17 mouse cellular contexts compared by ENCODE assay signal in the genomic region with DNA sequence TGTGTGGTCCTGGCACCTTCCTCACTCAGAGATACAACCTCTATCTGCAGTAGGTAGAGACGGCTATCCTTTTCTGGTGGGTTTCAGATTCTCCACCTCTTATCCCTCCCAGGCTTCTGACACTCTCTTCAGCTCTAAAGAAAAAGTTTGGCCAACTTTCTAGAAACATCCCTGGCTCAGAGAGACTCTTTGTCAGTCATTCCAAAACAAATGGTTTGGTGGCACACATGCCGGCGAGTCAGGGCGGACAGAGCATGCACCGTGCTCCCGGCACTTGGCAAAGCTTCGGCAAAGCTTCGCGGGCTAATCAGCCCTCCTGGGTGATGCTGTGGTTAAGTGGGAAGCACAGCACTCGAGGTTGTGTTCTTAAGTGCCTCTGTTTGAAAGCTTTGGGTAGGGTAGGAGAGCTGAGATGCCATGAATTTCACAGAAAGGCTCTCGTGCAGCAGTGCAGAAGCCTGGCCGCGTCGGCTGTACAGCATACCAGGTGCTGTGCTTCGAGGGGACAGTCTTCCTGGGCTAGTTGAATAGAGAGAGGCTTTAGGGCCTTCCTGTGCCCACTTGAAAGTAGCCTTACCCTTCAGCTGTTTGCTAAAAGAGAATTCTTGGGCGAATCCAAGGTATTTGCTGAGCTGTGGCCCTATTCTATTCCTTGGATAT. TPM values are rescaled to one million over a fixed set of nuclear protein-coding genes. Genes with fewer than 3 reads are reported as not detected.
DNase-seq lines count a peak whose midpoint lies in the region; ATAC-seq and TF ChIP-seq lines count a peak whose summit lies in the region.
"Had no signal": no experiment of that assay in that cellular context is flagged by ENCODE, and none has a peak within 500 bp of the region (broad histone marks: within the 10 kb centered on the region; RNA-seq: fewer than 3 reads in every experiment).

No protein-coding gene starts in this region.

- H3K4me2 ChIP-seq in liver, embryonic 11.5 days: no peak overlapping the region
- H3K4me2 ChIP-seq in liver, postnatal 0 days (ENCODE audit: low read depth, low read length): no peak overlapping the region
- no peak overlapping the region for H3K4me2 ChIP-seq in CH12.LX (ENCODE audit: insufficient read depth, low read depth, poor library complexity, severe bottlenecking)
- H3K4me2 ChIP-seq: forebrain, embryonic 13.5 days; heart, embryonic 15.5 days; hindbrain, embryonic 14.5 days; limb, embryonic 12.5 days; stomach, embryonic 15.5 days had no signal

- H3K36me3 ChIP-seq in liver, embryonic 11.5 days (ENCODE audit: control insufficient read depth, insufficient read depth, low read length): peaks cover 62% of the 10 kb centered on the region
- peaks cover 74% of the 10 kb centered on the region for H3K36me3 ChIP-seq in liver, postnatal 0 days (replicated peaks; ENCODE audit: insufficient read depth, low read length)
- peaks cover 77 to 88% of the 10 kb centered on the region in 2 experiments for H3K36me3 ChIP-seq in CH12.LX (replicated peaks in 1 of 2; ENCODE audit: control insufficient read depth in 1 of 2, insufficient read depth in 1 of 2, low read length in 1 of 2)

- H3K4me1 ChIP-seq in liver, embryonic 11.5 days (replicated peaks; ENCODE audit: control insufficient read depth, insufficient read depth, low read length): peaks cover 20% of the 10 kb centered on the region
- H3K4me1 ChIP-seq in liver, postnatal 0 days (ENCODE audit: insufficient read depth): peaks cover 14% of the 10 kb centered on the region
- H3K4me1 ChIP-seq in CH12.LX (ENCODE audit: control insufficient read depth in 1 of 2, insufficient read depth in 2 of 2): peaks cover 9 to 39% of the 10 kb centered on the region in 2 experiments; a peak in 3 of 4 replicates

- TF ChIP-seq EP300 in liver, postnatal 0 days (IDR thresholded peaks at IDR 0.05; ENCODE audit: low read depth): no peak
- TF ChIP-seq EP300 in CH12.LX (IDR thresholded peaks at IDR 0.05; ENCODE audit: low read length): no peak

- 93% methylated on average over 16 of the region's 16 CpGs for WGBS in liver, embryonic 11.5 days
- WGBS in liver, postnatal 0 days (ENCODE audit: insufficient replicate concordance): 86% methylated on average over 16 of the region's 16 CpGs

- H3K27ac ChIP-seq in liver, embryonic 11.5 days (ENCODE audit: low read depth, low read length): 0 out of 2 replicates have a peak overlapping the region, but pooled peaks have one; percentile 13
- no peak overlapping the region for H3K27ac ChIP-seq in liver, postnatal 0 days (ENCODE audit: low read depth)
- no peak overlapping the region for H3K27ac ChIP-seq in CH12.LX (ENCODE audit: insufficient read depth, low read depth)
- H3K27ac ChIP-seq: forebrain, embryonic 13.5 days; heart, embryonic 15.5 days; hindbrain, embryonic 14.5 days; limb, embryonic 12.5 days; stomach, embryonic 15.5 days had no signal

- no peak for TF ChIP-seq CTCF in liver, postnatal 0 days (IDR thresholded peaks at IDR 0.05; ENCODE audit: low read depth)
- TF ChIP-seq CTCF in CH12.LX (conservative IDR thresholded peaks at IDR 0.05 in 1 of 2, IDR thresholded peaks at IDR 0.05 in 1 of 2; ENCODE audit: low read depth in 2 of 2, low read length in 2 of 2): no peak

- peaks cover 19% of the 10 kb centered on the region for H3K79me2 ChIP-seq in CH12.LX (replicated peaks; ENCODE audit: control insufficient read depth, extremely low read depth, insufficient read depth, poor library complexity, severe bottlenecking)

- no peak overlapping the region for H3K4me3 ChIP-seq in liver, embryonic 11.5 days (ENCODE audit: low read depth, low read length)
- H3K4me3 ChIP-seq in liver, postnatal 0 days (ENCODE audit: low read depth, low read length): no peak overlapping the region
- H3K4me3 ChIP-seq in CH12.LX (replicated peaks in 1 of 3; ENCODE audit: low read depth in 2 of 3, low read length in 2 of 3, poor library complexity in 1 of 3): no peak overlapping the region
- H3K4me3 ChIP-seq: forebrain, embryonic 13.5 days; heart, embryonic 15.5 days; limb, embryonic 12.5 days; stomach, embryonic 15.5 days had no signal

- H3K9ac ChIP-seq in liver, embryonic 11.5 days (ENCODE audit: low read depth, low read length): no peak overlapping the region
- H3K9ac ChIP-seq in liver, postnatal 0 days (replicated peaks): no peak overlapping the region; the same call in 1 of the 2 replicates
- H3K9ac ChIP-seq in CH12.LX (ENCODE audit: insufficient read depth, low read depth): no peak overlapping the region
- H3K9ac ChIP-seq: forebrain, embryonic 13.5 days; heart, embryonic 15.5 days; hindbrain, embryonic 14.5 days; limb, embryonic 12.5 days; stomach, embryonic 15.5 days had no signal

- dilution Hi-C loops in CH12.LX (cut with MboI; ENCODE audit: extremely low pct_ligation_motif_present, extremely low pct_unique_long_range_greater_than_20kb, low sequenced_read_pairs): no loop called here

- TF ChIP-seq POLR2A in CH12.LX (IDR thresholded peaks at IDR 0.05; ENCODE audit: low read depth, low read length): 0 out of 2 replicates have a peak, but pooled peaks have one; percentile 8

- peak; percentile 9 for DNase-seq in cerebellum, adult 9-11 months
- no peak for DNase-seq in cerebellum, postnatal 10 days
- peak; percentile 28 for DNase-seq in liver, embryonic 11.5 days (ENCODE audit: low spot score)
- DNase-seq in liver, postnatal 0 days: no peak
- no peak for DNase-seq in CH12.LX (ENCODE audit: extremely low read depth)
- DNase-seq in lung, postnatal 36 days: peak; percentile 33
- no peak for DNase-seq in urinary bladder, adult 2 months (ENCODE audit: low spot score)
- no peak for DNase-seq in spleen, postnatal 10 days (ENCODE audit: low spot score in 2 of 2)
- DNase-seq: B cell, adult 2 months; cerebellum, adult 18-20 months; gastrocnemius, postnatal 10 days had no signal

- TF ChIP-seq RAD21 in CH12.LX (IDR thresholded peaks at IDR 0.05; ENCODE audit: low read depth, low read length): no peak

- no peak for ATAC-seq in liver, embryonic 11.5 days (replicated peaks; ENCODE audit: low FRiP score)
- no peak for ATAC-seq in liver, postnatal 0 days
- ATAC-seq: activated CD4-positive, CD25-positive, alpha-beta regulatory T cell, adult 4 months; forebrain, embryonic 13.5 days had no signal

- H3K9me3 ChIP-seq in liver, embryonic 11.5 days (ENCODE audit: control insufficient read depth, low read length): no peaks in the 10 kb centered on the region
- no peaks in the 10 kb centered on the region for H3K9me3 ChIP-seq in liver, postnatal 0 days (ENCODE audit: low read length)
- no peaks in the 10 kb centered on the region for H3K9me3 ChIP-seq in CH12.LX (replicated peaks; ENCODE audit: low read length)
- H3K9me3 ChIP-seq: forebrain, embryonic 13.5 days; heart, embryonic 15.5 days; limb, embryonic 12.5 days; stomach, embryonic 15.5 days had no signal

- no peaks in the 10 kb centered on the region for H3K27me3 ChIP-seq in liver, embryonic 11.5 days (replicated peaks; ENCODE audit: control insufficient read depth, insufficient read depth, low read length)
- H3K27me3 ChIP-seq in liver, postnatal 0 days (ENCODE audit: insufficient read depth, low read length): no peaks in the 10 kb centered on the region
- H3K27me3 ChIP-seq in CH12.LX (replicated peaks): no peaks in the 10 kb centered on the region
- H3K27me3 ChIP-seq: forebrain, embryonic 13.5 days; heart, embryonic 15.5 days; limb, embryonic 12.5 days; stomach, embryonic 15.5 days had no signal

- in situ Hi-C loops in CH12.LX (cut with MboI; ENCODE audit: low pct_ligation_motif_present, low pct_unique_long_range_greater_than_20kb, low sequenced_read_pairs): no loop called here

TF ChIP-seq in CH12.LX, 34 proteins besides CTCF, POLR2A, EP300 and RAD21:
- TF ChIP-seq HCFC1 (IDR thresholded peaks at IDR 0.05; ENCODE audit: low read depth, low read length): no peak

RNA-seq across cellular contexts. Expression of a gene that starts 11.5 kb away (rescaled TPM):
- polyA plus RNA-seq in liver, embryonic 11.5 days (2014; fragmentation: Nextera tagmentation; extraction: Ambion mirVana): 212 and 231 TPM in 2 replicates
- 5.9 and 6.2 TPM in 2 replicates for polyA plus RNA-seq in liver, postnatal 0 days (2015; fragmentation: Nextera tagmentation; extraction: Ambion mirVana)
- total RNA-seq in CH12.LX (2012; rRNA removed) (204 and 212 TPM in 2 replicates), CH12.LX (2014; rRNA removed) (123 and 205 TPM in 2 replicates)
- 274 and 408 TPM in 2 replicates for polyA plus RNA-seq in CH12.LX (2012; ENCODE audit: insufficient read length, low read depth)
- polyA plus RNA-seq in urinary bladder, adult 2 months (2012; rRNA removed): 121 and 151 TPM in 2 replicates

RNA-seq across cellular contexts. Expression of a gene that starts 27.9 kb away (rescaled TPM):
- polyA plus RNA-seq in liver, embryonic 11.5 days (2014; fragmentation: Nextera tagmentation; extraction: Ambion mirVana): 0.06 and 0.16 TPM in 2 replicates
- polyA plus RNA-seq in liver, postnatal 0 days (2015; fragmentation: Nextera tagmentation; extraction: Ambion mirVana): not detected in 2 replicates
- 0.08 TPM in 1 of 2 replicates, not detected in the other for total RNA-seq in CH12.LX (2012; rRNA removed)
- total RNA-seq in CH12.LX (2014; rRNA removed): 0.18 TPM in 1 of 2 replicates, not detected in the other
- 0.10 and 0.11 TPM in 2 replicates for polyA plus RNA-seq in CH12.LX (2012; ENCODE audit: insufficient read length, low read depth)
- 0.87 and 1.0 TPM in 2 replicates for polyA plus RNA-seq in urinary bladder, adult 2 months (2012; rRNA removed)

Comparison
In these comparisons a context has a peak if more than half of its experiments do, and no peak if none do; other contexts are left out.
1. DNase-seq: peak in cerebellum, adult 9-11 months (single experiment), liver, embryonic 11.5 days (single experiment) and lung, postnatal 36 days (single experiment); none in cerebellum, postnatal 10 days (0 of 2), liver, postnatal 0 days (single experiment), CH12.LX (single experiment), urinary bladder, adult 2 months (single experiment) and spleen, postnatal 10 days (0 of 2).
2. RNA of a gene that starts 11.5 kb away (polyA plus RNA-seq): 274 to 408 TPM in CH12.LX, 212 to 231 TPM in liver, embryonic 11.5 days and 121 to 151 TPM in urinary bladder, adult 2 months; 5.9 to 6.2 TPM in liver, postnatal 0 days; every median in the first group is over 10 times any median in the second.